Mouse (Mus musculus) neural tube, embryonic 12.5 days (tissue): ENCODE data around the gene Gm21985. TPM values are rescaled to one million over a fixed set of nuclear protein-coding genes. Genes with fewer than 3 reads are reported as not detected.

Source experiments
- polyA plus RNA-seq: library from polyadenylated mRNA; unstranded; fragments of >200 nt; fragmentation: Nextera tagmentation; extraction: Ambion mirVana; gene quantifications from 2 replicates; pipeline ENCODE4 v1.2.1, GENCODE M21; 2016

Gene Gm21985
- polyA plus RNA-seq, 1 experiment from 2014 or later, result not detected

Other genes with a start within 250 kb of the Gm21985 start
- gene Olfr1311, start 241.9 kb upstream of the Gm21985 start, polyA plus RNA-seq, result not detected in 2 replicates
- gene Olfr1312, start 216.1 kb upstream of the Gm21985 start, polyA plus RNA-seq, result not detected in 2 replicates
- gene Olfr1313, start 188.5 kb upstream of the Gm21985 start, polyA plus RNA-seq, result not detected in 2 replicates
- not detected in 2 replicates for gene Olfr1314, start 169.5 kb upstream of the Gm21985 start, polyA plus RNA-seq
- gene Olfr1315-ps1, start 150.9 kb upstream of the Gm21985 start, polyA plus RNA-seq, result not detected in 2 replicates
- not detected in 2 replicates for gene Olfr1316, start 131.3 kb upstream of the Gm21985 start, polyA plus RNA-seq
- not detected in 2 replicates for gene Olfr1317, start 126.0 kb upstream of the Gm21985 start, polyA plus RNA-seq
- gene Olfr1318, start 112.1 kb upstream of the Gm21985 start, polyA plus RNA-seq, result not detected in 2 replicates
- gene Lpcat4, start 26.8 kb upstream of the Gm21985 start, polyA plus RNA-seq, result 15.9 and 16.8 TPM in 2 replicates
- gene Nutm1, start 7.0 kb upstream of the Gm21985 start, polyA plus RNA-seq, result not detected in 2 replicates
- 140 and 154 TPM in 2 replicates for gene Nop10, start 4.4 kb upstream of the Gm21985 start, polyA plus RNA-seq
- 15.7 and 19.4 TPM in 2 replicates for gene Slc12a6, start 489 bp upstream of the Gm21985 start, polyA plus RNA-seq
- gene Emc4, start 101.7 kb downstream of the Gm21985 start, polyA plus RNA-seq, result 122 and 132 TPM in 2 replicates
- 46.9 and 48.8 TPM in 2 replicates for gene Katnbl1, start 112.9 kb downstream of the Gm21985 start, polyA plus RNA-seq
- 13.8 and 14.6 TPM in 2 replicates for gene Emc7, start 188.7 kb downstream of the Gm21985 start, polyA plus RNA-seq
- gene Chrm5, start 214.5 kb downstream of the Gm21985 start, polyA plus RNA-seq, result 0.11 and 0.45 TPM in 2 replicates
- 8.5 and 10.7 TPM in 2 replicates for gene Aven, start 226.7 kb downstream of the Gm21985 start, polyA plus RNA-seq